Mouse (Mus musculus): ENCODE data around the gene Trpm6. TPM values are rescaled to one million over a fixed set of nuclear protein-coding genes. Genes with fewer than 3 reads are reported as not detected.

Trpm6 gene
- polyA plus RNA-seq, 1 experiment from 2014 or later = 0.01 TPM

DNA sequence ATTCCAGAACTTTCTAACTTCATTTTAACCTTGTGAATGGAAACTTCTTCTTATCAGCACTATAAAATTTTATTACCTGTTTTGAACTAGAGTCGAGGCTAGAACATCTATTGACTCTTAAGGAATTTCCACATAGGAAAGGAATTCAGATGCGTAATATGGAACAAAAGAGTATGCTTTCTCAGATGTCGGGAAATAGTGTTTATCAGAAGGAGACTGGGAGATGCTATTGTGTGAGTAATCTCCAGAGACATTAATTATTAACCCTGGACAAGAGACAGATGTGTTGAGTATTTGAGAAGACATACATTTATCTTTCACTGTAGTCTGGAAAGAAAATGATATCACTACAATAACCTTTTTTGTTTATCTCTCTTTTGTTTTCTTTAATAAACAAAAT is 61.5 kb downstream of the Trpm6 start:
- no peak overlapping the region for H3K9ac ChIP-seq (ENCODE audit: low read depth, low read length)
- no peaks in the 10 kb centered on the region for H3K27me3 ChIP-seq (ENCODE audit: control insufficient read depth, insufficient read depth, low read depth, low read length)
- no peaks in the 10 kb centered on the region for H3K4me1 ChIP-seq (ENCODE audit: control insufficient read depth, low read depth, low read length)
- H3K4me2 ChIP-seq (ENCODE audit: low read depth, low read length) = no peak overlapping the region
- H3K4me3 ChIP-seq (ENCODE audit: low read depth, low read length) = no peak overlapping the region
- no peak for ATAC-seq (ENCODE audit: low read depth)
- no peaks in the 10 kb centered on the region for H3K9me3 ChIP-seq (replicated peaks; ENCODE audit: control insufficient read depth, low read length)
- no peak overlapping the region for H3K27ac ChIP-seq (ENCODE audit: low read length)
- no peaks in the 10 kb centered on the region for H3K36me3 ChIP-seq (ENCODE audit: control insufficient read depth, insufficient read depth)
- WGBS (ENCODE audit: insufficient replicate concordance) = 43% methylated on average over 3 of the region's 3 CpGs

GRCm38 (mm10) chr19:18815170-18815569 is 65.4 kb downstream of the Trpm6 start:
- Histone ChIP-seq H3K4me2 (ENCODE audit: low read depth, low read length) (no peak overlapping the region), H3K36me3 (ENCODE audit: control insufficient read depth, insufficient read depth) (no peaks in the 10 kb centered on the region), H3K9me3 (replicated peaks; ENCODE audit: control insufficient read depth, low read length) (no peaks in the 10 kb centered on the region), H3K4me1 (ENCODE audit: control insufficient read depth, low read depth, low read length) (no peaks in the 10 kb centered on the region), H3K9ac (ENCODE audit: low read depth, low read length) (no peak overlapping the region), H3K27me3 (ENCODE audit: control insufficient read depth, insufficient read depth, low read depth, low read length) (no peaks in the 10 kb centered on the region), H3K27ac (ENCODE audit: low read length) (no peak overlapping the region), H3K4me3 (ENCODE audit: low read depth, low read length) (no peak overlapping the region)
- no peak for ATAC-seq (ENCODE audit: low read depth)
- WGBS (ENCODE audit: insufficient replicate concordance) = 56% methylated on average over 13 of the region's 13 CpGs

GRCm38 (mm10) chr19:18817425-18817824 is 67.6 kb downstream of the Trpm6 start:
- no peak for ATAC-seq (ENCODE audit: low read depth)
- no peak overlapping the region for H3K9ac ChIP-seq (ENCODE audit: low read depth, low read length)
- no peak overlapping the region for H3K4me3 ChIP-seq (ENCODE audit: low read depth, low read length)
- no peaks in the 10 kb centered on the region for H3K27me3 ChIP-seq (ENCODE audit: control insufficient read depth, insufficient read depth, low read depth, low read length)
- H3K36me3 ChIP-seq (ENCODE audit: control insufficient read depth, insufficient read depth) = no peaks in the 10 kb centered on the region
- no peak overlapping the region for H3K27ac ChIP-seq (ENCODE audit: low read length)
- H3K9me3 ChIP-seq (replicated peaks; ENCODE audit: control insufficient read depth, low read length) = no peaks in the 10 kb centered on the region
- H3K4me1 ChIP-seq (ENCODE audit: control insufficient read depth, low read depth, low read length) = no peaks in the 10 kb centered on the region
- H3K4me2 ChIP-seq (ENCODE audit: low read depth, low read length) = no peak overlapping the region
- 61% methylated on average over 2 of the region's 2 CpGs for WGBS (ENCODE audit: insufficient replicate concordance)

- no peak overlapping the region for H3K27ac ChIP-seq (ENCODE audit: low read length)
- H3K4me2 ChIP-seq (ENCODE audit: low read depth, low read length) = no peak overlapping the region
- no peaks in the 10 kb centered on the region for H3K36me3 ChIP-seq (ENCODE audit: control insufficient read depth, insufficient read depth)
- H3K4me1 ChIP-seq (ENCODE audit: control insufficient read depth, low read depth, low read length) = no peaks in the 10 kb centered on the region
- WGBS (ENCODE audit: insufficient replicate concordance) = 45% methylated on average over 2 of the region's 2 CpGs
- no peak for ATAC-seq (ENCODE audit: low read depth)
- no peak overlapping the region for H3K4me3 ChIP-seq (ENCODE audit: low read depth, low read length)
- H3K27me3 ChIP-seq (ENCODE audit: control insufficient read depth, insufficient read depth, low read depth, low read length) = no peaks in the 10 kb centered on the region
- H3K9me3 ChIP-seq (replicated peaks; ENCODE audit: control insufficient read depth, low read length) = no peaks in the 10 kb centered on the region
- H3K9ac ChIP-seq (ENCODE audit: low read depth, low read length) = no peak overlapping the region
Observed at GRCm38 (mm10) chr19:18828601-18829000, 78.8 kb downstream of the Trpm6 start.

- H3K4me2 ChIP-seq (ENCODE audit: low read depth, low read length) = no peak overlapping the region
Observed at GRCm38 (mm10) chr19:18831196-18831595, 81.4 kb downstream of the Trpm6 start.

GRCm38 (mm10) chr19:18834971-18835370 is 85.2 kb downstream of the Trpm6 start:
- Histone ChIP-seq H3K9ac (ENCODE audit: low read depth, low read length) (no peak overlapping the region), H3K27me3 (ENCODE audit: control insufficient read depth, insufficient read depth, low read depth, low read length) (no peaks in the 10 kb centered on the region), H3K36me3 (ENCODE audit: control insufficient read depth, insufficient read depth) (no peaks in the 10 kb centered on the region), H3K4me1 (ENCODE audit: control insufficient read depth, low read depth, low read length) (no peaks in the 10 kb centered on the region), H3K27ac (ENCODE audit: low read length) (no peak overlapping the region), H3K4me3 (ENCODE audit: low read depth, low read length) (no peak overlapping the region), H3K9me3 (replicated peaks; ENCODE audit: control insufficient read depth, low read length) (no peaks in the 10 kb centered on the region), H3K4me2 (ENCODE audit: low read depth, low read length) (no peak overlapping the region)
- ATAC-seq (ENCODE audit: low read depth) = no peak
- WGBS (ENCODE audit: insufficient replicate concordance) = 10% methylated on average over 6 of the region's 6 CpGs

More at GRCm38 (mm10) chr19:18831196-18831595, 81.4 kb downstream of the Trpm6 start:
- H3K27ac ChIP-seq (ENCODE audit: low read length) = no peak overlapping the region
- no peaks in the 10 kb centered on the region for H3K9me3 ChIP-seq (replicated peaks; ENCODE audit: control insufficient read depth, low read length)
- H3K4me1 ChIP-seq (ENCODE audit: control insufficient read depth, low read depth, low read length) = no peaks in the 10 kb centered on the region
- 59% methylated on average over 3 of the region's 3 CpGs for WGBS (ENCODE audit: insufficient replicate concordance)
- H3K9ac ChIP-seq (ENCODE audit: low read depth, low read length) = no peak overlapping the region
- H3K4me3 ChIP-seq (ENCODE audit: low read depth, low read length) = no peak overlapping the region
- no peaks in the 10 kb centered on the region for H3K36me3 ChIP-seq (ENCODE audit: control insufficient read depth, insufficient read depth)
- H3K27me3 ChIP-seq (ENCODE audit: control insufficient read depth, insufficient read depth, low read depth, low read length) = no peaks in the 10 kb centered on the region
- no peak for ATAC-seq (ENCODE audit: low read depth)

- Histone ChIP-seq H3K9me3 (replicated peaks; ENCODE audit: control insufficient read depth, low read length) (no peaks in the 10 kb centered on the region), H3K9ac (ENCODE audit: low read depth, low read length) (no peak overlapping the region), H3K36me3 (ENCODE audit: control insufficient read depth, insufficient read depth) (no peaks in the 10 kb centered on the region), H3K27ac (ENCODE audit: low read length) (no peak overlapping the region), H3K27me3 (ENCODE audit: control insufficient read depth, insufficient read depth, low read depth, low read length) (no peaks in the 10 kb centered on the region), H3K4me3 (ENCODE audit: low read depth, low read length) (no peak overlapping the region), H3K4me1 (ENCODE audit: control insufficient read depth, low read depth, low read length) (no peaks in the 10 kb centered on the region), H3K4me2 (ENCODE audit: low read depth, low read length) (no peak overlapping the region)
- WGBS (ENCODE audit: insufficient replicate concordance) = 66% methylated on average over 19 of the region's 19 CpGs
- ATAC-seq (ENCODE audit: low read depth) = no peak
Observed at GRCm38 (mm10) chr19:18841789-18842562, 92.2 kb downstream of the Trpm6 start.

DNA sequence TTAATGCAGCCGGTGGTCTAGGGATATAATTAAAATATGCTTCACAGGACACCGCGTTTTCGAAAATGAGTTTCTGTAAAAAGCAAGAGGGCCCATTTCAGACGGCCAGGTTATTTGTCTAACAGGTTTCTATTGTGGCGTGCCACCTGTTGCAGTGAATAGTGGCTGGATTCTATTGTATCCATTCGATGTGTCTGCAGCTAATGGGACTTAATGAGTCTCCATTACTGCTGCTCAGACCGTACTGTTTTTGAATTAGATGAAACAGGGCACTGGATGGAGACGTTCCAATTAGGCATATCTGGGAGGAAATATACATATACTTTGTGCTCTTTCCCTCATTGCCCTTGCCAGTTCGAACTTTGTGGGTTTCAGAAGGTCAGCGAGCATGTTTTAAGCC is 92.8 kb downstream of the Trpm6 start:
- H3K27ac ChIP-seq (ENCODE audit: low read length) = no peak overlapping the region
- H3K27me3 ChIP-seq (ENCODE audit: control insufficient read depth, insufficient read depth, low read depth, low read length) = no peaks in the 10 kb centered on the region
- no peak for ATAC-seq (ENCODE audit: low read depth)
- WGBS (ENCODE audit: insufficient replicate concordance) = 67% methylated on average over 11 of the region's 11 CpGs
- no peak overlapping the region for H3K4me3 ChIP-seq (ENCODE audit: low read depth, low read length)
- no peaks in the 10 kb centered on the region for H3K9me3 ChIP-seq (replicated peaks; ENCODE audit: control insufficient read depth, low read length)
- no peak overlapping the region for H3K4me2 ChIP-seq (ENCODE audit: low read depth, low read length)
- H3K4me1 ChIP-seq (ENCODE audit: control insufficient read depth, low read depth, low read length) = no peaks in the 10 kb centered on the region
- no peak overlapping the region for H3K9ac ChIP-seq (ENCODE audit: low read depth, low read length)
- no peaks in the 10 kb centered on the region for H3K36me3 ChIP-seq (ENCODE audit: control insufficient read depth, insufficient read depth)

DNA sequence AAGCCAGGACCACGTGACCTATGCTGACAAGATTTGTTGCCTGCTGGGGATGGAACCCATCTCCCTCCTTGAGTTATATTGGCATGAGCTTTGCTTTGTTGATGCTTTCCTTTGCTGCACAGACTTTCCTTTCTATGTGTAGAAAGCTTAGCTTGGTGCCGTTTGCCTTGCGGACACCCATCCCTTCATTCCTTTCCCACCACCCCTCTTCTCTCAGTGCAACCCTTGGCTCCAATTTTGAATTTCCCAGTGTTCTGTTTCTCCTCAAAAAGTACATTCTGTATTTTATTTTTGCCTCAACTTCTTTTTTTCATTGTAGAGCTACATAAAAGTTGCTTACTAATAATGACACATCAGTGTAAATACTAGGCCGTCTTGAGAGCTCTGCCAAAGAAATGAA is 96.6 kb downstream of the Trpm6 start:
- H3K9me3 ChIP-seq (replicated peaks; ENCODE audit: control insufficient read depth, low read length) = no peaks in the 10 kb centered on the region
- 69% methylated on average over 4 of the region's 4 CpGs for WGBS (ENCODE audit: insufficient replicate concordance)
- no peaks in the 10 kb centered on the region for H3K4me1 ChIP-seq (ENCODE audit: control insufficient read depth, low read depth, low read length)
- no peak overlapping the region for H3K4me3 ChIP-seq (ENCODE audit: low read depth, low read length)
- no peak overlapping the region for H3K4me2 ChIP-seq (ENCODE audit: low read depth, low read length)
- no peaks in the 10 kb centered on the region for H3K27me3 ChIP-seq (ENCODE audit: control insufficient read depth, insufficient read depth, low read depth, low read length)
- ATAC-seq (ENCODE audit: low read depth) = no peak
- no peak overlapping the region for H3K9ac ChIP-seq (ENCODE audit: low read depth, low read length)
- no peak overlapping the region for H3K27ac ChIP-seq (ENCODE audit: low read length)
- H3K36me3 ChIP-seq (ENCODE audit: control insufficient read depth, insufficient read depth) = no peaks in the 10 kb centered on the region

All from liver, embryonic 16.5 days (tissue).